Mouse (Mus musculus) olfactory bulb, adult 2 months (tissue): ENCODE measurements around the gene Hist1h2bf. TPM values are rescaled to one million over a fixed set of nuclear protein-coding genes. Genes with fewer than 3 reads are reported as not detected.
"Not testable (repeated sequence)": the region's sequence is repeated elsewhere in the genome, so short reads cannot be mapped to it uniquely, and the experiment has no call there.

ENCODE experiments used
- H3K27ac ChIP-seq: fragments of 200-500 bp; 2 replicates; pipeline ENCODE4 v1.5.1; 2012; ENCODE audit warnings: low read depth, low read length; ENCODE audit not compliant: insufficient read depth
- H3K4me1 ChIP-seq: fragments of 200-500 bp; 2 replicates; pipeline ENCODE4 v1.6.1; 2012; ENCODE audit warnings: low read length; ENCODE audit not compliant: control insufficient read depth, insufficient read depth
- H3K4me3 ChIP-seq: fragments of 200-500 bp; 2 replicates; pipeline ENCODE4 v1.5.1; 2012; ENCODE audit warnings: mild to moderate bottlenecking, low read depth, low read length, moderate library complexity; ENCODE audit not compliant: insufficient read depth
- CTCF ChIP-seq: fragments of 200-500 bp; IDR thresholded peaks from 2 replicates; pipeline ENCODE4 v1.5.1; 2012; ENCODE audit warnings: low read depth, mild to moderate bottlenecking, low read length, moderate library complexity; ENCODE audit not compliant: insufficient read depth
- POLR2A ChIP-seq: fragments of 200-500 bp; IDR thresholded peaks from 2 replicates; pipeline ENCODE4 v1.6.1; 2012; ENCODE audit warnings: mild to moderate bottlenecking, low read depth, low read length, moderate library complexity; ENCODE audit not compliant: insufficient read depth
- WGBS: fragments of 180-500 bp; shearing (Covaris S2); methylation state at CpG from one replicate; pipeline ENCODE4 v1.1.7; 2018; 5-methylcytosine and 5-hydroxymethylcytosine counted together
- polyA plus RNA-seq: library from polyadenylated mRNA; stranded (reverse); fragments of >200 nt; gene quantifications from 2 replicates; pipeline ENCODE4 v1.2.4, GENCODE M21; 2012; ENCODE audit warnings: low replicate concordance; ENCODE audit not compliant: missing spikeins, insufficient read depth, insufficient read length

Gene Hist1h2bf
- polyA plus RNA-seq, 1 experiment = not detected

DNA sequence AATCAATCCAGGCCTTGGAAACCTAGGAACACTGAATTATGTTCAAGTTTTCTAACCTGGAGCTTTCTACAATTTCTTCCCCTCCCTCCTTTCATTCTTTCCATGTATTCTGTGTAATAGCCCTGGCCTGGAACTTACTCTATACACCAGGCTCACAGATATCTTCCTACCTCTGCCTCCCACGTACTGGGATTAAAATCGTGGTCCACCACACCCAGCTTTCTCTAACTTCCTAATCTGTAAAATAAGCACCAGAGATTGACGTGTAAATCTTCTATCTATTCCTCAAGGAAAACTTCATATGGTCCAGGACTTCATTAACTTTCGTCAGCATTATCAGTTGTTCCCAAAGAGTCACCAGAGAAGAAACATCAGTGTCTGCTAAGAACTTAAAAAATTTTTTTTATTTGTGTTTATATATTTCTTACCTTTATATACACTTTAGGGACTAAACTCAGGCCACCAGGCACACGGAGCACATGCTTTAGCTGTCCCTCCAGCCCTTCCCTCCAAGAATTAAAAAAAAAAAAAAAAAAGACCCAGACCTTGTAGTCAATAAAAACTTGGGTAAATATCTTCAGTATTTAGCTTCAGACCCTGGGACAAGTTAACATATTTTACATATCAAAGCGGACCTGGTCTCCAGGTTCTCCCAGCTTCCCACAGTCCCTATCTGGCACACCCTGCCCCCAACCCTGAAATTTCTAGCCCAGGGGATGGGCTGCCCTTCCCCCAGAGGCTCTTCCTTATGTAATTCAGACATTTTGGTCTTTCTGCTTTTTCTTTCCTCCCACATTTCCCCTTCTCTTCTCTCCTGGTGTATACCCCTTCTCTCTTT is 8.4 kb upstream of the Hist1h2bf start:
- 13% methylated on average over 6 of the region's 6 CpGs for WGBS
- Histone ChIP-seq H3K4me1 (peaks cover 3% of the 10 kb centered on the region; the same call in 1 of the 2 replicates), H3K4me3 (no peak overlapping the region; the same call in 1 of the 2 replicates), H3K27ac (peak overlapping the region; percentile 45; the same call in 1 of the 2 replicates)
- no peak for TF ChIP-seq POLR2A
- no peak for TF ChIP-seq CTCF

DNA sequence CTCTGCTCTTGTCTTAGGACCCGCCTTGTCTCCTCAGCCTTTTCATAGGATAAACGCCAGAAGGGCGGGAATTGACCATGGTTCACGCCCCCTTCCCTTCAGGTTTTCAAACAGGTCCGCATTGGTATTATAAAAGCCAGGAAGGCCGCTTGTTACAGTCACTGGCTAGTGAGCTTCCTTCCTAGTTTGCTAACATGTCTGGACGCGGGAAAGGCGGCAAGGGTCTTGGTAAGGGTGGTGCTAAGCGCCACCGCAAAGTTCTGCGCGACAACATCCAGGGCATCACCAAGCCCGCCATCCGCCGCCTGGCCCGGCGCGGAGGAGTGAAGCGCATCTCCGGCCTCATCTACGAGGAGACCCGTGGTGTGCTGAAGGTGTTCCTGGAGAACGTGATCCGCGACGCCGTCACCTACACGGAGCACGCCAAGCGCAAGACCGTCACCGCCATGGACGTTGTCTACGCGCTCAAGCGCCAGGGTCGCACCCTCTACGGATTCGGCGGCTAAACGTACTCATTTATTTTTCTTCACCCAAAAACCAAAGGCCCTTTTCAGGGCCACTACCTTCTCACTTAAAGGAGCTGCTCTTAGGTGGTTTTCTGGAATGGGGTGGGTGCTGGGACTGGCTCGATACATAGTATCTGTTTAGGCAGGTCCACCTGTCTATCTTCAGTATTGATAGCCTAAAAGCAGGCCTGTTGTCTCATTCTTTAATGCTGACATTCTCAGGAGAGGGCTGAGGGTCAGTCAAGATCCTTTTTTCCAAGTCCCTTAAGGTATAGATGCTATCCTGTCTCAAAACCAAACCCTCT is 7.6 kb upstream of the Hist1h2bf start, which contains the start of gene Hist1h4d:
Gene Hist1h4d (plus strand): TSS at position 191 of the 811 bp plus-strand sequence.
- Histone ChIP-seq H3K4me3 (peak within 1 kb of the TSS; percentile 71), H3K4me1 (peaks cover 3% of the 10 kb centered on the region; the same call in 1 of the 2 replicates), H3K27ac (peak within 1 kb of the TSS; percentile 45; the same call in 1 of the 2 replicates)
- TF ChIP-seq CTCF (no peak), POLR2A (peak; percentile 97)
- under 1% methylated on average over 43 of the region's 43 CpGs for WGBS

DNA sequence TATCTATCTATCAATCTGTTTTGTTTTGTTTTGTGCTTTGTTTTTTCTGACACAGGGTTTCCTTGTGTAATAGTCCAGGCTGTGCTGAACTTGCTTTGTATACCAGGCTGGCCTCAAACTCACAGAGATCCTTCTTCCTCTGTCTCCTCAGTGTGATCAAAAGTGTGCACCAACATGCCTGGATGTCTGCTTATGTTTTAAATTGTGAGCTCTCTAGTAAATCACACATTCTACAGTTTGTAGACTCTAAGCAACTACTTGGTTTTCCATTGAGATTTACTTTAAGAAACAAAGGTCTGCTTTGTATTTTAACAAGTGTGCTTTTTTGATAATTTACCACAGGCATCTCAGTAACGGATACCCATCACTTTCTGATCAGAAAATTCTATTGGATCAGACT is 3.8 kb upstream of the Hist1h2bf start:
- Histone ChIP-seq H3K4me3 (no peak overlapping the region), H3K27ac (no peak overlapping the region), H3K4me1 (peaks cover 8% of the 10 kb centered on the region)
- 92% methylated on average over 1 of the region's 1 CpGs for WGBS
- TF ChIP-seq CTCF (no peak), POLR2A (no peak)

DNA sequence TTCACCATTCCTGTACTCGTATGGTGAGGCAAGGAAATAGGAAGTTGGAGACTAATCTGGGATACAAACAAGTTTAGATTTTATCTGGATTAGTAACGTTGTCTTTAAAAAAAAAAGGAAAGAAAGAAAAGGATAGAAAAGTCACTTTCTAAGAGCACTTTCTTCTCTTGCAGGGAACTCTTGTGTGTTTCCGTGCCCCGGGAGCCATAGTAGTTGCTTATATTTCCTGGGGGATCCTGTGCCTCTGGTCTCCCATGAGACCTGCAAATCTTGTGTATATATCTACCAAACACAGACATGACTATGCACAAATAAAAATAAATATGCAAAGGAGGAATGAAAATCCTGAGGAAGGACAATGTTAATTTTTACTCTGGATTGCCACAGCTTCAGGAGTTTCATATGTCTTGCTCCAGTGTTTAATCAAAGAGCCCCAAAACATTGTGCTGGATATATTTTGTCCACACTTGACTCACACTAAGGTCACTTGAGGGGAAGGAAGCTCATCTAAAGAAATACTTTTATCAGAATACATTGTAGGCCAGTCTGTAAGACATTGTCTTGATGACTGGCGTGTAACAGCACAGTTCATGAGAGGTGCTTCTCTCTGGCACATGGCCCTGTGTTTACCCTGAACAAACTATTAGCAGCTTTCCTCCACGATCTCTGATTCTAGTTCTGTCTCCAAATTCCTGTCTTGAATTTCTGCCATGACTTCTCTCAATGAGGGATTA is 3.1 kb upstream of the Hist1h2bf start:
- no peak overlapping the region for H3K4me3 ChIP-seq
- 52% methylated on average over 6 of the region's 6 CpGs for WGBS
- H3K4me1 ChIP-seq = peaks cover 6% of the 10 kb centered on the region
- no peak overlapping the region for H3K27ac ChIP-seq
- TF ChIP-seq CTCF (no peak), POLR2A (no peak)

DNA sequence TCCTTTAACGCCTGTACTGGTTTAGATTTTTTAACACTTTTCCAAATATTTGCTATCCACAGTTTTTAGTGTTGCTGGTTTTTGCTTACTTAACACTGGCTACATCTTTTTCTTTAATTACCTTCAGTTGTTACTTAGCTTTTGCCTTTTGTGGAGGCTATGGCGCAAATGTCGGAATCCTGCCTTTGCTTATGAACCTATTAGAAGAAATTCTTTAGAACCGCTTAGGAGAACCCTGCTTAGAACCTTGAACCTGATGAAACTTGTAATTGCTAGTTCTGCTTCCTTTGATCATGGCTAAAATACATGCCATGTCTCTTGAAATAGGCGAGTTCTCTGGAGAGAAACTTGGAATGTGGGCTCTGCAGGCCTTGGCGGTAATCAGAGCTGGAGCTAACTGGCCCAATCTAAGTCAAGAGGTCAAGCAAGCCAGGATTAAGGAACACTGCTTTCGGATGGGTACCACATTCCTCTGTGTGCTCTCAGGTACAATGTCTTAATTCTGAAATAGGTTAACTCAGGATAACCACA is 2.4 kb upstream of the Hist1h2bf start:
- Histone ChIP-seq H3K27ac (no peak overlapping the region), H3K4me1 (peaks cover 6% of the 10 kb centered on the region), H3K4me3 (peak overlapping the region; percentile 14; the same call in 1 of the 2 replicates)
- 26% methylated on average over 7 of the region's 7 CpGs for WGBS
- TF ChIP-seq POLR2A (no peak), CTCF (no peak)

DNA sequence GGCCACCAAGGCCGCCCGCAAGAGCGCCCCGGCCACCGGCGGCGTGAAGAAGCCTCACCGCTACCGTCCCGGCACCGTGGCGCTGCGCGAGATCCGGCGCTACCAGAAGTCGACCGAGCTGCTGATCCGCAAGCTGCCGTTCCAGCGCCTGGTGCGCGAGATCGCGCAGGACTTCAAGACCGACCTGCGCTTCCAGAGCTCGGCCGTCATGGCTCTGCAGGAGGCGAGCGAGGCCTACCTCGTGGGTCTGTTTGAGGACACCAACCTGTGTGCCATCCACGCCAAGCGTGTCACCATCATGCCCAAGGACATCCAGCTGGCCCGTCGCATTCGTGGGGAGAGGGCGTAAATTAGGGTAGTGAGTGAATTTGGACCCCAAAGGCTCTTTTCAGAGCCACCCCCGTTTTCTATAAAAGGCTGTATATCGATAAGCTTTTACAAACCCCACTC is 1.9 kb upstream of the Hist1h2bf start:
- H3K27ac ChIP-seq = peak overlapping the region; percentile 82
- H3K4me3 ChIP-seq = peak overlapping the region; percentile 67
- WGBS = 2% methylated on average over 15 of the region's 40 CpGs
- not testable (repeated sequence) for H3K4me1 ChIP-seq

DNA sequence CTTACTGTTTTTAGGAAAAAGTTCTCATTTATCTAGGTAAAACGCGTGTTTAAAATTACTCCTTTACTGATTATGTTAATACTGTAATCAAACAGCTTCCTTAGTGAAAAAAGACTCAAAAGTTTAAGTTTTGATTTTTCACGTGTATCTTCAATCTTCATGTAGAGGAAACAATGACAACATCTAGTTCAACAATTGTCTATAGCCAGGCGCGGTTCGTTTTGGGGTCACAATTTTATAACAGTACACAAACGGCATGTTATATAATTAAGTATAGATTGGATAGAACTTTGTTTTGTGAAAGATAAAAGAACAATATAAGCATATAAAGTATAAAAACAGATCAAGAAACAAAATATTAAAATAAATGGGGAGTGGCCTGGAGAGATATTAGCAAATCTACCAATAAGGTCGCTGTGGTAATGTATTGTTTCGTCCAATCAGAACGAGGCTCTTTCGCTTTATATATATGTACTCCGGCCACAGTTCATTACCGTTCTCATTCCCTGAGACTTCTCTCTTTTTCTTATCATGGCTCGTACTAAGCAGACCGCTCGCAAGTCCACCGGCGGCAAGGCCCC is 1.4 kb upstream of the Hist1h2bf start, which contains the start of gene Hist1h3d:
Gene Hist1h3d (plus strand): TSS at position 493 of the 581 bp plus-strand sequence.
- WGBS = under 1% methylated on average over 18 of the region's 18 CpGs
- H3K4me3 ChIP-seq = peak within 1 kb of the TSS; percentile 67
- no peak for TF ChIP-seq POLR2A
- no peak for TF ChIP-seq CTCF
- peak within 1 kb of the TSS; percentile 82 for H3K27ac ChIP-seq
- peaks cover 6% of the 10 kb centered on the region for H3K4me1 ChIP-seq

DNA sequence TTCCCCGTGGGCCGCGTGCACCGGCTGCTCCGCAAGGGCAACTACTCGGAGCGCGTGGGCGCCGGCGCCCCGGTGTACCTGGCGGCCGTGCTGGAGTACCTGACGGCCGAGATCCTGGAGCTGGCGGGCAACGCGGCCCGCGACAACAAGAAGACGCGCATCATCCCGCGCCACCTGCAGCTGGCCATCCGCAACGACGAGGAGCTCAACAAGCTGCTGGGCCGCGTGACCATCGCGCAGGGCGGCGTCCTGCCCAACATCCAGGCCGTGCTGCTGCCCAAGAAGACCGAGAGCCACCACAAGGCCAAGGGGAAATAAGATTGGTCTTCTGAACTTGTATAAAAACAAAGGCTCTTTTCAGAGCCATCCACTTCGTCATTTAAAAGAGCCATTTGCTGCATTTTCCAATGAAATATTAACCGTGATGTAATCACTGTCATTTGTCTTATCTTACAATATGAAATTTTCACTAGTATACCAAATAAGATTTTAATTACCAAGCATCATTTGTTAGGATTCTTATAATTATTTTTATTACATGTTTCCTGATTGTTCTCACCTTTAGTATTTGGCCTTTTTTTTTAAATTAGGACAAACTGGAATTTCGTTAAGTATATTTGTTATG is 662 bp upstream of the Hist1h2bf start:
- Histone ChIP-seq H3K27ac (peak overlapping the region; percentile 67; the same call in 1 of the 2 replicates), H3K4me3 (peak overlapping the region; percentile 56)
- under 1% methylated on average over 16 of the region's 39 CpGs for WGBS
- H3K4me1 ChIP-seq = not testable (repeated sequence)

DNA sequence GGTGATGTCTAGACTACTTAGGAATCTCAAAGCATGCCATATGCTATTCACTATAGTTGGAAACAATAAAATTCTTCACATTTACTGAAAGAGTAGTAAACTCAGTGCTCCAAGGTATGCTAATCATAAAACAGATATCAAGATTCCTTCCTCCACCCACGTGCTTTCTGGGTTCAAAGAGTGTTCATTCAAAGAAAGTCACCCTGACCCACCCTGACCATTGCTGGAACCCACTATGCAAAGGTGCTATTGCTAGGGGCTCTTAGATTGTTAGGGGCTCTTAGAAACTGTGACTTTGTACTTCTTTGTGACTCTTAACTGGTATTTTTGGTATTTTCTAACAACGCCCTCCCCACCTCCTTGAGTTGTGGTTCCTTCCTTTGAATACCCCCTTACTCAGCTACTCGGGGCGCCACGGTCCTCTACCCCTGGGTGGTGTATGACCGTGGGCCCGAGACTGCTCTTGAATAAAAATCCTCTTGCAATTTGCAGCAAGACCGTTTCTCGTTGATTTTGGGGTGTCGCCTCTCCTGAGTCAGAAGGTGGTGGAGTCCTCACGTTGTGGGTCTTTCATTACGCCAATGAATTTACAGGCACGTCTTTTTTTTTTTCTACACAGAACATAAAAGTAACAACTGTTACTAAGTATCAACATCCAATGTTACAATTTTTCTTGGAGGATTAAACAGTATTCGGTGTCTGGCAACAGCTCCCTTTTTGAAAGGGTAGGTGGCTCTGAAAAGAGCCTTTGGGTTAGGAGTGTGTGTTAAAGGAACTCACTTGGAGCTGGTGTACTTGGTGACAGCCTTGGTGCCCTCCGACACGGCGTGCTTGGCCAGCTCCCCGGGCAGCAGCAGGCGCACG is 730 bp downstream of the Hist1h2bf start:
- not testable (repeated sequence) for H3K4me1 ChIP-seq
- Histone ChIP-seq H3K4me3 (peak overlapping the region; percentile 56), H3K27ac (peak overlapping the region; percentile 95)
- 4% methylated on average over 20 of the region's 20 CpGs for WGBS
